Mouse (Mus musculus) monocyte, adult 5-6 weeks (primary cell): ENCODE data around the gene Tm9sf2. TPM values are rescaled to one million over a fixed set of nuclear protein-coding genes. Genes with fewer than 3 reads are reported as not detected.

Source experiments
- ATAC-seq: fragments of 153-309, 156-312 bp; replicated peaks from 2 replicates; pipeline ENCODE4 v1.8.0; 2017; ENCODE audit warnings: mild to moderate bottlenecking; ENCODE audit not compliant: low TSS enrichment, insufficient number of reproducible peaks, severe bottlenecking, poor library complexity, low FRiP score
- total RNA-seq: library from RNA; stranded (forward); fragments of 200-1000, 200-491, 200-594 nt; gene quantifications from 3 replicates; pipeline ENCODE4 v1.2.3, GENCODE M21; 2017

Tm9sf2 gene
- total RNA-seq, 1 experiment from 2014 or later = 112 TPM

- ATAC-seq = no peak
These were observed 43.8 kb downstream of the Tm9sf2 start for GRCm38 (mm10) chr14:122150616-122151015.

- ATAC-seq = no peak
These were observed 50.9 kb downstream of the Tm9sf2 start for GRCm38 (mm10) chr14:122157738-122158137.

GRCm38 (mm10) chr14:122160916-122161315 lies 54.1 kb downstream of the Tm9sf2 start:
- no peak for ATAC-seq

GRCm38 (mm10) chr14:122168912-122169311 lies 62.1 kb downstream of the Tm9sf2 start:
- no peak for ATAC-seq

GRCm38 (mm10) chr14:122170202-122170781 lies 63.5 kb downstream of the Tm9sf2 start:
- no peak for ATAC-seq

- ATAC-seq = no peak
These were observed 64.2 kb downstream of the Tm9sf2 start for GRCm38 (mm10) chr14:122171031-122171430.

- ATAC-seq = no peak
These were observed 69.5 kb downstream of the Tm9sf2 start for GRCm38 (mm10) chr14:122176263-122176798.

- no peak for ATAC-seq
These were observed 72.4 kb downstream of the Tm9sf2 start for GRCm38 (mm10) chr14:122179262-122179661.

- peak; percentile 92 for ATAC-seq
These were observed 74.4 kb downstream of the Tm9sf2 start, which contains the start of gene Clybl for GRCm38 (mm10) chr14:122181078-122181814. Gene Clybl, plus strand, starts transcription at chr14:122181704.

GRCm38 (mm10) chr14:122181815-122182157 lies 74.9 kb downstream of the Tm9sf2 start:
- ATAC-seq = no peak; the same call in 1 of the 2 replicates

GRCm38 (mm10) chr14:122182220-122182619 lies 75.4 kb downstream of the Tm9sf2 start:
- no peak for ATAC-seq

- ATAC-seq = no peak
These were observed 77.1 kb downstream of the Tm9sf2 start for GRCm38 (mm10) chr14:122183974-122184373.

GRCm38 (mm10) chr14:122188250-122188649 lies 81.4 kb downstream of the Tm9sf2 start:
- no peak for ATAC-seq

- ATAC-seq = no peak
These were observed 83.1 kb downstream of the Tm9sf2 start for GRCm38 (mm10) chr14:122189901-122190300.

GRCm38 (mm10) chr14:122190527-122190926 lies 83.7 kb downstream of the Tm9sf2 start:
- no peak for ATAC-seq

GRCm38 (mm10) chr14:122190941-122191510 lies 84.2 kb downstream of the Tm9sf2 start:
- peak; percentile 59 for ATAC-seq

GRCm38 (mm10) chr14:122194630-122195029 lies 87.8 kb downstream of the Tm9sf2 start:
- no peak for ATAC-seq

GRCm38 (mm10) chr14:122196851-122197250 lies 90.0 kb downstream of the Tm9sf2 start:
- ATAC-seq = no peak

GRCm38 (mm10) chr14:122200247-122200885 lies 93.5 kb downstream of the Tm9sf2 start:
- ATAC-seq = no peak
